Mouse (Mus musculus) MEL (cell line): ENCODE data around the gene Ppef2. TPM values are rescaled to one million over a fixed set of nuclear protein-coding genes. Genes with fewer than 3 reads are reported as not detected.

Experiments used
- DNase-seq: peaks from one replicate; pipeline ENCODE4 v3.0.0; 2011; ENCODE audit warnings: low read depth, low spot score
- H3K27ac ChIP-seq: 2 replicates; pipeline ENCODE4 v1.5.1; 2012; ENCODE audit warnings: low read depth, mild to moderate bottlenecking, control low read depth, low read length, moderate library complexity; ENCODE audit not compliant: control insufficient read depth
- H3K27me3 ChIP-seq, 2 experiments: fragments of 150-350 bp in 1 of 2; sonication (generic) in 1 of 2; 2 replicates each; pipeline ENCODE4 v1.6.1; 2012; ENCODE audit warnings: low read length in 2 of 2, mild to moderate bottlenecking in 2 of 2, improper control_type of control experiment in 1 of 2, moderate library complexity in 1 of 2; ENCODE audit not compliant: insufficient read depth in 2 of 2, control insufficient read depth in 1 of 2
- H3K36me3 ChIP-seq, 2 experiments: 2 replicates each; pipeline ENCODE4 v1.6.1; 2012 to 2014; ENCODE audit warnings: low read length in 2 of 2, improper control_type of control experiment in 1 of 2, inconsistent platforms in 1 of 2, mild to moderate bottlenecking in 1 of 2; ENCODE audit not compliant: insufficient read depth in 2 of 2, control insufficient read depth in 1 of 2
- H3K4me1 ChIP-seq, 2 experiments: fragments of 150-350 bp in 1 of 2; sonication (generic) in 1 of 2; 2 replicates each; pipeline ENCODE4 v1.6.1; 2012; ENCODE audit warnings: low read length in 2 of 2, improper control_type of control experiment in 1 of 2, mild to moderate bottlenecking in 1 of 2; ENCODE audit not compliant: insufficient read depth in 2 of 2, control insufficient read depth in 1 of 2
- H3K4me3 ChIP-seq, 2 experiments: fragments of 150-350 bp in 1 of 2; sonication (generic) in 1 of 2; 2 replicates each; pipeline ENCODE4 v1.5.1; 2012; ENCODE audit warnings: low read depth in 2 of 2, low read length in 2 of 2, mild to moderate bottlenecking in 2 of 2, moderate library complexity in 2 of 2, control low read depth in 1 of 2, improper control_type of control experiment in 1 of 2; ENCODE audit not compliant: control insufficient read depth in 1 of 2, insufficient read depth in 1 of 2
- H3K79me2 ChIP-seq: 2 replicates; pipeline ENCODE4 v1.6.1; 2012; ENCODE audit warnings: mild to moderate bottlenecking, low read length, moderate library complexity; ENCODE audit not compliant: control insufficient read depth, poor library complexity, insufficient read depth
- H3K9ac ChIP-seq: 2 replicates; pipeline ENCODE4 v1.6.1; 2012; ENCODE audit warnings: low read depth, mild to moderate bottlenecking, control low read depth, low read length, moderate library complexity; ENCODE audit not compliant: control insufficient read depth, poor library complexity, severe bottlenecking
- H3K9me3 ChIP-seq: fragments of 150-350 bp; sonication (generic); replicated peaks from 2 replicates; pipeline ENCODE4 v1.6.1; 2012; ENCODE audit warnings: mild to moderate bottlenecking, low read length, improper control_type of control experiment, moderate library complexity; ENCODE audit not compliant: insufficient read depth
- BHLHE40 ChIP-seq: IDR thresholded peaks from 2 replicates; pipeline ENCODE4 v1.6.1; 2012; ENCODE audit warnings: low read depth, mild to moderate bottlenecking, inconsistent platforms, low read length, improper control_type of control experiment, borderline replicate concordance
- CHD2 ChIP-seq: IDR thresholded peaks from 2 replicates; pipeline ENCODE4 v1.6.1; 2011; ENCODE audit warnings: low read length, improper control_type of control experiment
- CTCF ChIP-seq, 3 experiments: IDR thresholded peaks in 2 of 3; conservative IDR thresholded peaks in 1 of 3; 2 replicates each; pipeline ENCODE4 v1.5.1; 2011 to 2012; ENCODE audit warnings: low read length in 3 of 3, low read depth in 2 of 3, mild to moderate bottlenecking in 2 of 3, improper control_type of control experiment in 1 of 3, inconsistent platforms in 1 of 3, mixed read lengths in 1 of 3, moderate library complexity in 1 of 3; ENCODE audit not compliant: control insufficient read depth in 1 of 3, insufficient read depth in 1 of 3, poor library complexity in 1 of 3, severe bottlenecking in 1 of 3
- E2F4 ChIP-seq: IDR thresholded peaks from 2 replicates; pipeline ENCODE4 v1.6.1; 2011; ENCODE audit warnings: low read depth, low read length, improper control_type of control experiment, borderline replicate concordance
- ELF1 ChIP-seq: IDR thresholded peaks from 2 replicates; pipeline ENCODE4 v1.6.1; 2014; ENCODE audit warnings: low read depth, mild to moderate bottlenecking, inconsistent platforms, low read length, improper control_type of control experiment, moderate library complexity
- EP300 ChIP-seq, 2 experiments: IDR thresholded peaks; 2 replicates each; pipeline ENCODE4 v1.6.1; 2011; ENCODE audit warnings: improper control_type of control experiment in 2 of 2, low read length in 2 of 2, low read depth in 1 of 2, mild to moderate bottlenecking in 1 of 2
- ETS1 ChIP-seq: IDR thresholded peaks from 2 replicates; pipeline ENCODE4 v1.6.1; 2012; ENCODE audit warnings: low read depth, mild to moderate bottlenecking, inconsistent platforms, low read length, improper control_type of control experiment, moderate library complexity
- GATA1 ChIP-seq: IDR thresholded peaks from 2 replicates; pipeline ENCODE4 v1.6.1; 2011; ENCODE audit warnings: low read depth, low read length, improper control_type of control experiment
- HCFC1 ChIP-seq: IDR thresholded peaks from 2 replicates; pipeline ENCODE4 v1.6.1; 2012; ENCODE audit warnings: low read depth, mild to moderate bottlenecking, inconsistent platforms, low read length, improper control_type of control experiment, moderate library complexity
- KAT2A ChIP-seq: conservative IDR thresholded peaks from 2 replicates; pipeline ENCODE4 v1.6.1; 2012; ENCODE audit warnings: low read depth, low read length, improper control_type of control experiment, inconsistent platforms
- MYC ChIP-seq: IDR thresholded peaks from 2 replicates; pipeline ENCODE4 v1.6.1; 2011; ENCODE audit warnings: low read depth, mild to moderate bottlenecking, low read length, improper control_type of control experiment, moderate library complexity
- NELFE ChIP-seq: IDR thresholded peaks from 2 replicates; pipeline ENCODE4 v1.6.1; 2011; ENCODE audit warnings: low read depth, low read length, improper control_type of control experiment
- NRF1 ChIP-seq: IDR thresholded peaks from 2 replicates; pipeline ENCODE4 v1.6.1; 2014; ENCODE audit warnings: low read depth, mild to moderate bottlenecking, inconsistent platforms, low read length, improper control_type of control experiment, moderate library complexity; ENCODE audit not compliant: poor library complexity, insufficient read depth, severe bottlenecking
- POLR2A ChIP-seq, 2 experiments: IDR thresholded peaks; 2 replicates each; pipeline ENCODE4 v1.6.1; 2011 to 2012; ENCODE audit warnings: low read length in 2 of 2, mild to moderate bottlenecking in 2 of 2, control low read depth in 1 of 2, improper control_type of control experiment in 1 of 2, low read depth in 1 of 2, moderate library complexity in 1 of 2; ENCODE audit not compliant: control insufficient read depth in 1 of 2, insufficient read depth in 1 of 2, poor library complexity in 1 of 2
- POLR2AphosphoS5 ChIP-seq: IDR thresholded peaks from 2 replicates; pipeline ENCODE4 v1.6.1; 2012; ENCODE audit warnings: low read depth, borderline replicate concordance, mild to moderate bottlenecking, inconsistent platforms, low read length, moderate library complexity, mixed read lengths
- RCOR1 ChIP-seq: IDR thresholded peaks from 2 replicates; pipeline ENCODE4 v1.6.1; 2012; ENCODE audit warnings: low read depth, mild to moderate bottlenecking, inconsistent platforms, low read length, improper control_type of control experiment
- SIN3A ChIP-seq: IDR thresholded peaks from 2 replicates; pipeline ENCODE4 v1.6.1; 2012; ENCODE audit warnings: low read length, improper control_type of control experiment, inconsistent platforms
- TBP ChIP-seq: IDR thresholded peaks from 2 replicates; pipeline ENCODE4 v1.8.0; 2011; ENCODE audit warnings: low read depth, low read length, improper control_type of control experiment
- TCF12 ChIP-seq: IDR thresholded peaks from 2 replicates; pipeline ENCODE4 v1.6.1; 2014; ENCODE audit warnings: low read depth, mild to moderate bottlenecking, inconsistent platforms, low read length, improper control_type of control experiment, moderate library complexity
- UBTF ChIP-seq: IDR thresholded peaks from 2 replicates; pipeline ENCODE4 v1.6.1; 2012; ENCODE audit warnings: low read depth, mild to moderate bottlenecking, inconsistent platforms, low read length, improper control_type of control experiment, moderate library complexity, borderline replicate concordance; ENCODE audit not compliant: insufficient read depth
- USF1 ChIP-seq: IDR thresholded peaks from 2 replicates; pipeline ENCODE4 v1.6.1; 2014; ENCODE audit warnings: low read depth, mild to moderate bottlenecking, inconsistent platforms, low read length, improper control_type of control experiment, moderate library complexity
- USF2 ChIP-seq, 2 experiments: IDR thresholded peaks; 2 replicates each; pipeline ENCODE4 v1.6.1; 2011 to 2012; ENCODE audit warnings: improper control_type of control experiment in 2 of 2, low read length in 2 of 2, borderline replicate concordance in 1 of 2, inconsistent platforms in 1 of 2, low read depth in 1 of 2, mild to moderate bottlenecking in 1 of 2; ENCODE audit not compliant: insufficient read depth in 1 of 2
- ZC3H11A ChIP-seq: IDR thresholded peaks from 2 replicates; pipeline ENCODE4 v1.6.1; 2012; ENCODE audit warnings: low read depth, mild to moderate bottlenecking, inconsistent platforms, low read length, improper control_type of control experiment
- ZKSCAN1 ChIP-seq: IDR thresholded peaks from 2 replicates; pipeline ENCODE4 v1.6.1; 2012; ENCODE audit warnings: low read depth, mild to moderate bottlenecking, inconsistent platforms, low read length, improper control_type of control experiment, moderate library complexity
- ZMIZ1 ChIP-seq: IDR thresholded peaks from 2 replicates; pipeline ENCODE4 v1.6.1; 2012; ENCODE audit warnings: low read depth, mild to moderate bottlenecking, inconsistent platforms, low read length, improper control_type of control experiment, moderate library complexity
- polyA plus RNA-seq, 2 experiments: library from polyadenylated mRNA; stranded (reverse) in 1 of 2; unstranded in 1 of 2; fragments of >175 nt in 1 of 2; fragments of >200 nt in 1 of 2; gene quantifications; 2 replicates each; pipeline versions ENCODE4 v1.2.1 to v1.2.4; 2012; ENCODE audit warnings: low replicate concordance in 2 of 2, low read depth in 1 of 2; ENCODE audit not compliant: insufficient read length in 2 of 2, insufficient read depth in 1 of 2, missing spikeins in 1 of 2
- total RNA-seq: library from RNA; depleted of rRNA; stranded (reverse); fragments of 300-350 nt; gene quantifications from 2 replicates; pipeline ENCODE4 v1.2.3, GENCODE M21; 2012

Ppef2 gene
- total and polyA plus RNA-seq, 3 experiments, result 0.04 to 0.08 TPM; not detected in 1

GRCm38 (mm10) chr5:92278942-92279537, 23.0 kb upstream of the Ppef2 start (continued):
- TF ChIP-seq SIN3A, result peak; percentile 62
- peak; percentile 22; the same call in 1 of the 2 replicates for TF ChIP-seq BHLHE40
- no peak for TF ChIP-seq ZMIZ1

DNA sequence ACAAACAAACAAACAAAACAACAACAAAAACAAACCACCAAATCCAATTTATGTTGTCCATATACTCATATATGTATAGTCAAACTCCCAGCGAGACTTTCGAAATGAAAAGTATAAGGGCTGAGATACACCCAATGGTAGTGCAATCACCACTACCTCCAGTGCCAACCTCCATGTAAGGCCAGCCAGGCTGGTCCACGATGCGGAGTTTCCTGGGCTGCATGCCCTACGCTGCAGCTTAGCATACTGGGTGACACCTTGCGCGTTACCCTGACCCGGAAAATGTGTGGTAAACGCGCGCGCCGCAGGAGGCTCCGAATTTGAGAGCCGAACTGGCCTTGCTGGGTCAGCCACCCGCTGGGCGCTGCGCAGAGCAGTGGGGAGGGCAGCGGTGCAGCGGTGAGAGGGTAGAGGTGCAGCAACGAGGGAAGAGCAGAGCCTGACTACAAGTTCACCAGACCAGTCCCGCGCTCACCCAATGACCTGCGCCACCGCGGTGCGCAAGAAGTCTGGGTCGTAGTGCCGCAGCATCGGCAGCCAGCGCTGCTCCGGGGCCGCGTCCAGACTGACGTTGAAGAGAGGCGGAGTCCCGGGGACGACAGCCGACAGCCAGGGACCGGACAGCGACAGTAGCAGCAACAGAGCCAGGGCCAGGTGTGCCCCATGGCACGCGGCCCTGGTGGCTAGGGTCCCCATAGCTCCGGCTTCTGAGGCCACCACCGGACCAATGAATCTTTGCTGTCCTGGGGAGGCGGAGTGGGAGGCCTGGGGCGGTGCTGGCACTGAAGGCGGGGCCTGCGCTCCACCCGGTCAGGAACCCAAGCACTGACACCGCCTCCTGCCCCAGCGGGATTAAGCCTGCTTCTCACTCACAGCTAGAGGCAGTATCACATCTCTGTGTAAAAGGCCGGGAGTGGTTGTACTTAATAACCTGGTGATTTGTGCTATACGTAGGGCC, 21.6 kb upstream of the Ppef2 start, which contains the start of gene Naaa:
Gene Naaa, minus strand, starts transcription at position 734 of the 958 bp plus-strand sequence.
- H3K4me3 ChIP-seq, result peak within 1 kb of the TSS; percentile 65 to 90
- H3K4me1 ChIP-seq, result peaks cover 9 to 14% of the 10 kb centered on the region in 2 experiments
- H3K9me3 ChIP-seq, result no peaks in the 10 kb centered on the region
- no peak for TF ChIP-seq USF1
- TF ChIP-seq ELF1, result no peak
- TF ChIP-seq GATA1, result no peak
- TF ChIP-seq USF2 (IDR thresholded peaks at IDR 0.05; ENCODE audit: borderline replicate concordance in 1 of 2, insufficient read depth in 1 of 2, low read depth in 1 of 2, low read length in 2 of 2), result no peak
- no peak for TF ChIP-seq POLR2AphosphoS5
- TF ChIP-seq MYC, result no peak
- TF ChIP-seq KAT2A, result no peak
- no peak for TF ChIP-seq EP300 (IDR thresholded peaks at IDR 0.05; ENCODE audit: low read depth in 1 of 2, low read length in 2 of 2)
- TF ChIP-seq ZKSCAN1, result no peak
- TF ChIP-seq ETS1, result no peak
- no peak for TF ChIP-seq TBP
- TF ChIP-seq UBTF, result no peak
- TF ChIP-seq TCF12, result 0 out of 2 replicates have a peak, but pooled peaks have one; percentile 9
- TF ChIP-seq BHLHE40, result no peak
- TF ChIP-seq CTCF (IDR thresholded peaks at IDR 0.05 in 2 of 3, conservative IDR thresholded peaks at IDR 0.05 in 1 of 3; ENCODE audit: control insufficient read depth in 1 of 3, insufficient read depth in 1 of 3, low read depth in 2 of 3, low read length in 3 of 3, poor library complexity in 1 of 3, severe bottlenecking in 1 of 3), result peak in 1 of 3 experiments; percentile 26; a peak in 1 of 6 replicates
- peak; percentile 23; the same call in 1 of the 2 replicates for TF ChIP-seq NELFE
- peak; percentile 28; the same call in 1 of the 2 replicates for TF ChIP-seq SIN3A
- TF ChIP-seq HCFC1, result no peak
- no peak for TF ChIP-seq E2F4
- TF ChIP-seq CHD2, result no peak
- TF ChIP-seq NRF1, result peak; percentile 77
- TF ChIP-seq POLR2A (IDR thresholded peaks at IDR 0.05; ENCODE audit: control insufficient read depth in 1 of 2, insufficient read depth in 1 of 2, low read depth in 1 of 2, low read length in 2 of 2, poor library complexity in 1 of 2), result peak; percentile 41 to 51; a peak in 2 of 4 replicates
- no peak for TF ChIP-seq ZMIZ1
- no peak for TF ChIP-seq RCOR1
- TF ChIP-seq ZC3H11A, result no peak
- H3K36me3 ChIP-seq, result peaks cover 0 to 16% of the 10 kb centered on the region in 2 experiments; a peak in 2 of 4 replicates
- H3K9ac ChIP-seq, result peak within 1 kb of the TSS; percentile 63
- DNase-seq, result peak; percentile 90
- H3K27me3 ChIP-seq, result no peaks in the 10 kb centered on the region
- H3K27ac ChIP-seq, result peak within 1 kb of the TSS; percentile 38
- H3K79me2 ChIP-seq, result no peaks in the 10 kb centered on the region; the same call in 1 of the 2 replicates
